Mouse (Mus musculus) liver, embryonic 13.5 days (tissue): ENCODE data around the gene Acer2. TPM values are rescaled to one million over a fixed set of nuclear protein-coding genes. Genes with fewer than 3 reads are reported as not detected.

Source experiments
- ATAC-seq: fragments of 200-750 bp; cut with Nextera tagmentation; 2 replicates; pipeline ENCODE4 v1.8.0; 2017; ENCODE audit warnings: low read depth, mild to moderate bottlenecking, moderate number of reproducible peaks, moderate library complexity
- DNase-seq: peaks from one replicate; pipeline ENCODE4 v3.0.0; 2022
- H3K27ac ChIP-seq: fragments of 300-500 bp; sonication (generic); 2 replicates; pipeline ENCODE4 v1.5.1; 2015; ENCODE audit warnings: moderate library complexity, mild to moderate bottlenecking, inconsistent platforms
- H3K27me3 ChIP-seq: fragments of 300-500 bp; sonication (generic); 2 replicates; pipeline ENCODE4 v1.6.1; 2015; ENCODE audit warnings: mild to moderate bottlenecking, inconsistent platforms
- H3K36me3 ChIP-seq: fragments of 300-500 bp; sonication (generic); 2 replicates; pipeline ENCODE4 v1.6.1; 2015; ENCODE audit warnings: mild to moderate bottlenecking, inconsistent platforms
- H3K4me1 ChIP-seq: fragments of 300-500 bp; sonication (generic); replicated peaks from 2 replicates; pipeline ENCODE4 v1.6.1; 2015; ENCODE audit warnings: inconsistent platforms
- H3K4me2 ChIP-seq: fragments of 300-500 bp; sonication (generic); 2 replicates; pipeline ENCODE4 v1.6.1; 2015; ENCODE audit warnings: inconsistent platforms, mild to moderate bottlenecking, moderate library complexity
- H3K4me3 ChIP-seq: fragments of 300-500 bp; sonication (generic); replicated peaks from 2 replicates; pipeline ENCODE4 v1.5.1; 2015; ENCODE audit warnings: mild to moderate bottlenecking, inconsistent platforms
- H3K9ac ChIP-seq: fragments of 300-500 bp; sonication (generic); 2 replicates; pipeline ENCODE4 v1.6.1; 2015; ENCODE audit warnings: mild to moderate bottlenecking, inconsistent platforms
- H3K9me3 ChIP-seq: fragments of 300-500 bp; sonication (generic); replicated peaks from 2 replicates; pipeline ENCODE4 v1.6.1; 2016; ENCODE audit warnings: inconsistent platforms
- WGBS: fragments of 180-500 bp; shearing (Covaris S2); methylation state at CpG from one replicate; pipeline ENCODE4 v1.1.7; 2015; ENCODE audit not compliant: insufficient replicate concordance; 5-methylcytosine and 5-hydroxymethylcytosine counted together
- polyA plus RNA-seq: library from polyadenylated mRNA; unstranded; fragments of >200 nt; fragmentation: Nextera tagmentation; extraction: Ambion mirVana; gene quantifications from 2 replicates; pipeline ENCODE4 v1.2.1, GENCODE M21; 2015

Acer2 gene
- polyA plus RNA-seq, 1 experiment from 2014 or later: 5.3 TPM

DNA sequence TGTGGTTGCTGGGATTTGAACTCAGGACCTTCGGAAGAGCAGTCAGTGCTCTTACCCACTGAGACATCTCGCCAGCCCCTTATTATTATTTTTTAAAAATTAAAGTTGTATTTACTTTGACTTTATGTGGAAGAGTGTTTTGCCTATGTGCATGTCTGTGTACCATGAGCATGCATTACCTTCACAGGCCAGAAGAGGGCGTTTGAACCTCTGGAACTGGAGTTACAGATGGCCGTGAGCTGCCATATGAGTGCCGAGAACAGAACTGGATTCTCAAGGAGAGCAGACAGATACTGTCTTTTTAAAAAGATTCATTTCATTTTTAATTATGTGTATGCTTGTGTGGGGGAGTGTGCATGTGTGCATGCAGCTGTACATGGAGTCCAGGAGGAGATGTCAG is 13.7 kb downstream of the Acer2 start:
- Histone ChIP-seq H3K27me3 (no peaks in the 10 kb centered on the region), H3K4me2 (no peak overlapping the region), H3K9ac (no peak overlapping the region), H3K36me3 (no peaks in the 10 kb centered on the region), H3K4me3 (no peak overlapping the region), H3K27ac (no peak overlapping the region), H3K9me3 (no peaks in the 10 kb centered on the region), H3K4me1 (peaks cover 28% of the 10 kb centered on the region)
- 62% methylated on average over 5 of the region's 5 CpGs for WGBS
- DNase-seq: no peak
- ATAC-seq: no peak

DNA sequence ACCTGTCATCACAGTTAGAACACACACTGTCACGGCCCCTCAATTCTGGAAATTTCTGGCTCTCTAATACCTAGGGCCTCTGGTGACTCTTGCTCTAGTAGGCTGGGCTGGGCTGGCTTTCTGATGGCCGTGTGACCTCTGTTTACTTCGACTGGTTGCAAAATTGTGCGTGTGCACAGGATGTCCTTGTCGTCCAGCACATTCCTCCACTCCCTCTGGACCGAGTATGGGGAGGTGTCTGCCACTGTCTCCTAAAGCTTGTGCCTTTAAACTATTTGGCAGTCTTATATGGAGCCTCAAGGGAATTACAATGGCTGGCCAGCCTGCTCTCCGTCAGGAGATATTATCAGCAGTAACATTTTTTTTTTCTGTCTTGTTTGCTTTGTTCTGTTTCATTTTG is 23.2 kb downstream of the Acer2 start:
- no peak overlapping the region for H3K4me2 ChIP-seq
- no peaks in the 10 kb centered on the region for H3K27me3 ChIP-seq
- H3K9me3 ChIP-seq: no peaks in the 10 kb centered on the region
- WGBS: 51% methylated on average over 7 of the region's 7 CpGs
- ATAC-seq (0 out of 2 replicates have a peak, but pooled peaks have one; percentile 41), DNase-seq (no peak)
- H3K27ac ChIP-seq: no peak overlapping the region
- no peak overlapping the region for H3K9ac ChIP-seq
- H3K4me3 ChIP-seq: no peak overlapping the region
- H3K4me1 ChIP-seq: peaks cover 7% of the 10 kb centered on the region; the same call in 1 of the 2 replicates
- no peaks in the 10 kb centered on the region for H3K36me3 ChIP-seq

DNA sequence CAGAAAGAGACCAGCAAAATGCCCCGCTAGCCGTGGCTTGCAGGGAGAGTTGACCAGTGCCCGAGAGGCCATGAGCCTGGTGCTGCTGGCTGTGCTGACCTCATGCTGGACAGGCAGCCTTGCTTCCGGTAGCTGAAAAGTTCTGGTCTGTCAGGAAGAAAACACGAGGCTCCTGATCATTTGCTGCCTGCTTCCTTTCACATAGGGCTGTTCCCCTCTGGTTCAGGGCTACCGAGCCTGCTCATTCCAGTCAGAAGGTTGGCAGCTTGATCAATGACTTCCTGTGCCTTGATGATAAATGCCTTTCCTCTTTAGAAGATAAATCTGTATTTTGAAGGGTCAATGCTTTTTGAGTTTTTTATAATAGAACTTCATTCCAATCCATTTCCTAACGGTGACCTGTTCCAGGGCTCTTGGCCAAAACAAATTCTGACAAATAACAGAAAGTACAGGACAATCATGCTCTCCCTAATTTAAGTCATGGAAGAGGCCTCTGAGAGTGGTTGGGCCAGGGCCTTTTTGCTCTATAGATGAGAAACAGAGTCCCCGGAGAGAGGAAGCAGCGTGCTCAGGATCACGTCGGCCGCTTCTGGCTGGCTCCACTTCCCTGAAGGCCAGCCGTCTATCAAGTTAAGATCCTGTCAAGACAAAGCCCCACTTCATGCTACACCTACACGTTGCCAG is 24.7 kb downstream of the Acer2 start:
- DNase-seq (no peak), ATAC-seq (peak; percentile 27)
- H3K9me3 ChIP-seq: no peaks in the 10 kb centered on the region
- no peak overlapping the region for H3K4me2 ChIP-seq
- H3K27ac ChIP-seq: peak overlapping the region; percentile 26; the same call in 1 of the 2 replicates
- WGBS: 30% methylated on average over 14 of the region's 14 CpGs
- no peak overlapping the region for H3K9ac ChIP-seq
- H3K27me3 ChIP-seq: no peaks in the 10 kb centered on the region
- peaks cover 7% of the 10 kb centered on the region; the same call in 1 of the 2 replicates for H3K4me1 ChIP-seq
- no peak overlapping the region for H3K4me3 ChIP-seq
- H3K36me3 ChIP-seq: no peaks in the 10 kb centered on the region

DNA sequence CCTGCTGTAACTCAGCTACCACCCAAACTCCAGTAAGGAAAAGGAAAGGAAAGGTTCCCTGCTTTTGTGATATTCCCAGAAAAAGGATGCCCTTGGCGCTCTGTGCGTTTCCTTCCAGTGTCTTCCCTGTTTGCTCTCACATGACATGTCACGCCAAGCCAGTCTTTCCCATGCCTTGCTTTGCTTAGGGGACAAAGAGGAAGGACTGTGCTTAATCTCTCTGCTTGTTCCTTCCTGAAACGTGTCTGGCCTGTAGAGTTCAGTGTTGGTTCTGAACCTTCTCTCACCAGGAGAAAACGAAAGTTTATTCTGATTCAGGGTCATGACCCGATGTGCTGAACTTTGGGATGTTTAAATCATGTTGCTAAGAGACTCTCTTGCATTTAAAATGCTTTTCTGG is 28.2 kb downstream of the Acer2 start:
- WGBS: 17% methylated on average over 6 of the region's 6 CpGs
- peak; percentile 55; the same call in 1 of the 2 replicates for ATAC-seq

DNA sequence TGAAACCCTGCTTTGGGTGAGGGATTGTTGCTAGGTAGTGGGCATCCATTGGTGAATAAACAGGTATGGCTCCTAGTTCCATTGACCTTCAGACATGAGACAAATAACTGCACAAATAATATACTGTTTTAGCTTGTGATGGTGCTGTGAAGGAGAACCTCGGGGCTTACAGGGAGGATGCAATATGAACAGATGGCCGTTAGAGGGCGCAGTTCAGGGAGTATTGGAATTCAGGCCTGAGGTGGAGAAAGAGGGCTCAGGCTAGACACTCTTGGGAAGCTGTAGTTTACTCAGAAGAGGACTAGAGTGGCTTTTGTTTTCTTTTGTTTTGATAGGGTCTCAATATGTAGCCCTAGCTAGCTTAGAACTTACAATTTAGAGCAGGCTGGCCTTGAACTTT is 30.8 kb downstream of the Acer2 start:
- no peaks in the 10 kb centered on the region for H3K9me3 ChIP-seq
- no peak overlapping the region for H3K4me3 ChIP-seq
- ATAC-seq: no peak
- H3K9ac ChIP-seq: no peak overlapping the region
- 28% methylated on average over 3 of the region's 3 CpGs for WGBS
- H3K4me2 ChIP-seq: no peak overlapping the region
- no peak for DNase-seq
- no peaks in the 10 kb centered on the region for H3K27me3 ChIP-seq
- no peaks in the 10 kb centered on the region for H3K36me3 ChIP-seq
- H3K27ac ChIP-seq: no peak overlapping the region
- H3K4me1 ChIP-seq: peaks cover 5% of the 10 kb centered on the region; the same call in 1 of the 2 replicates

More for the DNA sequence above, 28.2 kb downstream of the Acer2 start:
- Histone ChIP-seq H3K9ac (no peak overlapping the region), H3K4me2 (no peak overlapping the region), H3K9me3 (no peaks in the 10 kb centered on the region), H3K4me3 (no peak overlapping the region), H3K27ac (0 out of 2 replicates have a peak overlapping the region, but pooled peaks have one; percentile 34), H3K27me3 (no peaks in the 10 kb centered on the region), H3K36me3 (no peaks in the 10 kb centered on the region), H3K4me1 (peaks cover 12% of the 10 kb centered on the region)
- DNase-seq: no peak

DNA sequence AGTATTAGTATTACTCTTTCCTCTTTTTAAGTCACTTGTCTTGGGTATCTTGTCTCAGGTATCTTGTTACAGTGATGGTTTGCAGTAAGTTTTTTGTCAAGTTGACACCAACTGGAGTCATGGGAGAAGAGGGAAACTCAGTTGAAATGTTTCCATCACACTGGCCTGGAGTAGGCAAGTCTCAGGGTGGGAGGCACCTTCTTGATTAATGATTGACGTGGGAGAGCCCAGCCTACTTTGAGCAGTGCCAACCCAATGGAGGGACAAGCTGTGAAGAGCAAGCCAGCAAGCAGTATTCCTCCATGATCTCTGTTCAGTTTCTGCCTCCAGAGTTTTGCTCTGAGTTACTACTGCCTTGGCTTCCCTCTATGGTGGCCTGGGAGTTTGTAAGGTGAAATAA is 31.7 kb downstream of the Acer2 start:
- Histone ChIP-seq H3K27ac (no peak overlapping the region), H3K27me3 (no peaks in the 10 kb centered on the region), H3K4me2 (no peak overlapping the region), H3K9ac (no peak overlapping the region), H3K4me1 (peaks cover 5% of the 10 kb centered on the region; the same call in 1 of the 2 replicates), H3K9me3 (no peaks in the 10 kb centered on the region), H3K36me3 (no peaks in the 10 kb centered on the region), H3K4me3 (no peak overlapping the region)
- peak; percentile 46 for ATAC-seq
- no peak for DNase-seq
- 75% methylated on average over 1 of the region's 1 CpGs for WGBS

DNA sequence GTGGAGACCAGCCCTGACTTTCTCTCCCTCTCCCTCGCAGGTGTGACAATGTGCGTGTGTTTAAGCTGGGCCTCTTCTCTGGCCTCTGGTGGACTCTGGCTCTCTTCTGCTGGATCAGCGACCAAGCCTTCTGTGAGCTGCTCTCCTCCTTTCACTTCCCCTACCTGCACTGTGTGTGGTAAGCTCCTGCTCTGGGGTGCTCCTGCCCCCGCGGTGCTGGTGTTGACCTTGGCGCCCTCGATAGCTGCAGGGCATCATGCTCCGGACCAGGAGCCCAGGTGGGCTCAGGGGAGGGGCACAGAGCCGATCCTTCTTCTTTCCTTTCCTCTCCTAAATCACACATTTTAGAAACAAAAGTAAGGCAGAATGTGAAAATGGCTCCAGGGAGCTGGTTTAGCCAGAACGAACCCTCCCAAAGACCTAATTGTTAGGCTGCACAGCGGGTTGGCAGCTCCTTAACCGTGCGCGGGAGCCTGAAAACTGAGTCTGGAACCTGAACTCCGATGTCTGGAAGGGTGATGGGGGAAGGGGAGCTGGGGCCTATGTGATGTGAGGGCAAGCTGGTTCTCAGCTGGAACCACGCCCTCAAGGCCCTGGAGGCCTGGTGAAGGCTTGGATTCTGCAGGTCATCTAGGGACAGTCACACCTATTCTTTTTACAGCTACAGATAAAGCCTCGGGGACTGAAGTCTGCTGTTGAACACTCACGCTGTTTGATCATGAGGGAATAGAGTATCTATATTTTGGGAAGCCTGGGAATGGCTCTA is 37.6 kb downstream of the Acer2 start:
- DNase-seq (no peak), ATAC-seq (no peak)
- no peaks in the 10 kb centered on the region for H3K36me3 ChIP-seq
- H3K4me3 ChIP-seq: no peak overlapping the region
- H3K9ac ChIP-seq: no peak overlapping the region
- H3K4me1 ChIP-seq: peaks cover 7% of the 10 kb centered on the region
- H3K27me3 ChIP-seq: no peaks in the 10 kb centered on the region
- WGBS: 47% methylated on average over 18 of the region's 18 CpGs
- H3K4me2 ChIP-seq: peak overlapping the region; percentile 15; the same call in 1 of the 2 replicates
- no peaks in the 10 kb centered on the region for H3K9me3 ChIP-seq
- no peak overlapping the region for H3K27ac ChIP-seq

DNA sequence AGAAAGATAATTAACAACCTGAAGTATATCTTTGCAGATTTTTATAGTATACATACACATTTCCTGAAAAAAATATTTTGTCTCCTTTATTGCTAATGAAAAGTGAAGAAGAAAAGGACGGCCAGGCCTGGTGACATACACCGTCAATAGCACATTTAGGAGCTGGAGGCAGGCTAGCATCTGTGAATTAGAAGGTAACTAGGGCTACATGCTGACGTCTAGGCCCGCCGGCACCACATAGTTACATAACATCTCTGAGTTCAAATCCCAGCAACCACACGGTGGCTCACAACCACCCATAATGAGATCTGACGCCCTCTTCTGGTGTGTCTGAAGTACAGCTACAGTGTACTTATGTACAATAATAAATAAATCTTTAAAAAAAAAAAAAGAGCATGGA is 38.6 kb downstream of the Acer2 start:
- no peaks in the 10 kb centered on the region for H3K27me3 ChIP-seq
- H3K36me3 ChIP-seq: no peaks in the 10 kb centered on the region
- no peak overlapping the region for H3K4me2 ChIP-seq
- no peak overlapping the region for H3K9ac ChIP-seq
- no peak overlapping the region for H3K27ac ChIP-seq
- H3K4me3 ChIP-seq: no peak overlapping the region
- no peaks in the 10 kb centered on the region for H3K9me3 ChIP-seq
- DNase-seq (no peak), ATAC-seq (no peak)
- peaks cover 7% of the 10 kb centered on the region for H3K4me1 ChIP-seq
- WGBS: 69% methylated on average over 7 of the region's 7 CpGs

DNA sequence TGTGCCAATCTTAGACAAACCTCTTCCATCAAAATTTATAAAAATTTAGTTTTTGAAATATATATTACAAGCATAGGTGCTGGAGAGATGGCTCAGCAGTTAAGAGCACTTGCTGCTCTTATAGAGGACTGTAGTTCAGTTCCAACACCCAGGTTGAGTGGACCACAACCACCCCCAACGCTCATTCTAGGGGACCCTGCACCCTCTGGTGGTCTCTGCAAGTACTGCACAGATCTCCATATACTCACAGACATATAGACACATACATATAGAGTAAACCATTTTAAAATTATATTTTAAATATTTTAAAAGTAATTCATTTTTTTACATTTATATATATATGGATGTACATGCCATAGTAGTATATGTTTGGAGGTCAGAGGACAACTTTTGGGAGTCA is 41.9 kb downstream of the Acer2 start:
- no peaks in the 10 kb centered on the region for H3K27me3 ChIP-seq
- H3K4me3 ChIP-seq: no peak overlapping the region
- no peak overlapping the region for H3K4me2 ChIP-seq
- H3K4me1 ChIP-seq: peaks cover 7% of the 10 kb centered on the region
- ATAC-seq (no peak), DNase-seq (no peak)
- 61% methylated on average over 1 of the region's 1 CpGs for WGBS
- no peak overlapping the region for H3K9ac ChIP-seq
- no peak overlapping the region for H3K27ac ChIP-seq
- H3K9me3 ChIP-seq: no peaks in the 10 kb centered on the region
- H3K36me3 ChIP-seq: no peaks in the 10 kb centered on the region

DNA sequence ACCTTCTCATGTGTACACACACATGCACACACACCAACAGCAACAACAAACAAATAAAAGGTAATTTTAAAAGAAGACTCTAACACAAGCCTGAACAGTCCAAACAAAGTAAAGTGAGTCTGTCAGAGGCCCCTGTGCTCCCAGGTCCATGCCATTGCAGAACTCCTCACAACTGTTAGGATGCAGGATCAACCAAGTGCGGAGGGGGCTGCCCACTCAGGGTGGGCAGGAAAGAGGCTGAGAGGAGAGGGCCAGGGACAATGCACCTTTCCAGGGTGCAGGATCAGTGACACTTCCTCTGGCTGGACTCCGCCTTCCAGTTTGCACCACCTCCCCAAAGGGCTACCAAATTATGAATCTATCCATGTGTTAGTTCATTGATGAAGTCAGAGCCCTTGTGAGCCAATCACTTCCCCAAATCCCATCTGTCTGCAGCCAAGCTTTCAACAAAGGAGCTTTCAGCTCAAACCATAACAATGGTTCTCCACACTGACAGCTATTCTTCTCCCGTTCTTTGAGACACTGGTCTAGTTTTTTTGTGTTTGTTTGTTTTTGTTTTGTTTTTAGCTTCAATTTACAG is 49.4 kb downstream of the Acer2 start:
- ATAC-seq (no peak), DNase-seq (no peak)
- Histone ChIP-seq H3K27ac (no peak overlapping the region), H3K4me1 (no peaks in the 10 kb centered on the region), H3K4me3 (no peak overlapping the region), H3K27me3 (no peaks in the 10 kb centered on the region), H3K9me3 (no peaks in the 10 kb centered on the region), H3K9ac (no peak overlapping the region), H3K4me2 (no peak overlapping the region), H3K36me3 (no peaks in the 10 kb centered on the region)
- WGBS: 64% methylated on average over 3 of the region's 3 CpGs

DNA sequence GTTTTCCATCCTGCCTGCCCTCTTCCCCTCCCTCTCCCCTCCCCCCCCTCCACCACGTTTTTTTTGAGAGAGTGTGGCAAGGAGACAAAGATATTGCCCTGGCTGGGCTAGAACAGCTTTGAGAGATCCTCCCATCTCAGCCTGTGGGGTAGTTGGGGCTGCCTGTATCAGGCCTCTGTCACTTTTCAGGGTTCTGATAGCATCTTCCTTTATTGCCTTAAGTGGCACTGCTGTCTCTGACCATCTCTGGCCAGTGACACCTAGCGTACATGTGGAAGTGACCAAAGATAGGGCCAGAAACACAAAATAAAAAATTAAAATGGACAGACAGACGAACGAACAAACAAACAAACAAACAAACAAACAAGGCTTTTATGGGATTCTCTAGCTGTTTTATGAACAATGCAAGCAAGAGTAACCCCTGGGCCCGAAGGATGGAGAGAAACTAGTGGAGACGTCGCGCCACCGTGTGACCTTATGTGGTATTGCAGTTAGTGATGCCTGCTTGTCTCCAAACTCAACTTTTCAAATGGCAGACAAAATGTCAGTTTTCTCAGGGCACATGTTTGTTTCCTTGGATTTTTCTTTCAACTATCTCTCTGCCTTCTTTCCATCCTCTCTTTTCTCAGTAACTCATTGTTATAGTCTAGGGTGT is 50.7 kb downstream of the Acer2 start:
- Histone ChIP-seq H3K4me3 (no peak overlapping the region), H3K27me3 (no peaks in the 10 kb centered on the region), H3K9me3 (no peaks in the 10 kb centered on the region), H3K9ac (no peak overlapping the region), H3K4me2 (no peak overlapping the region), H3K4me1 (no peaks in the 10 kb centered on the region), H3K36me3 (no peaks in the 10 kb centered on the region), H3K27ac (no peak overlapping the region)
- no peak for ATAC-seq
- WGBS: 11% methylated on average over 9 of the region's 9 CpGs
- DNase-seq: peak; percentile 11
